Mouse (Mus musculus) thymus, postnatal 10 days (tissue): Measurements from ENCODE around the gene Fars2.
A peak's percentile ranks its signal among the peaks of the same experiment; 100 is the strongest.

Experiments
- DNase-seq, 2 experiments: peaks; one replicate each; pipeline ENCODE4 v3.0.0; 2021; ENCODE audit warnings: low spot score in 2 of 2

Fars2 gene

GRCm38 (mm10) chr13:36731016-36731930, 614.1 kb downstream of the Fars2 start:
- peak; percentile 20 to 47 for DNase-seq

- no peak for DNase-seq
These were observed 614.8 kb downstream of the Fars2 start for GRCm38 (mm10) chr13:36731931-36732461.

DNA sequence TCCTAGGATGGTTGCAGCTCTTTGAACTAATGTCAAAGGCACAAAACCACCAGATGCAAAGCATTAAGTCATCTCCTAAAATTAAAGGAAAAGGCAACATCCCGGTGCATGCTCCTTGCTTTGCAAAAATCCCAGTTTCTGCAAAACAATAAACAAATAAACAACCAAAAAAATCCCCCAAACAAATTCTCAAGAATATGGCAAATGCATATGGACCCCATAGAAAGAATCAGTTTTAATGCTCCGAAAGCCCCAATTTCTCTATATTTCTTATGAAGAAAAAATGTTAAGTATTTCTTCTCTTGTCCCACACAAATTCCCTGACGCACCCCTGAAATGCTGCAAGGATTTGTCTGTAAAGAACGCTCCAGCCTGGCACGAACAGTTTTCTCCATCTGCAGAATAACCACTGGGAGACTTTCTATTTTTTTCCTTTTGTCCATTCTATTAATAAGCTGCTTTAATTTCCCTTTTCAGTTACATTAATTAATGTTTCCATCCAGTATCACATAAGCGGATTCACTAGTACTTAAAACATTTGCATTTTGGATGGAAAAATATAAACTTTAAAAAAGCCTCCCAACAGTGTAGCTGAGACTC, 615.8 kb downstream of the Fars2 start:
- no peak for DNase-seq

GRCm38 (mm10) chr13:36733566-36733965, 616.4 kb downstream of the Fars2 start:
- DNase-seq: no peak

- no peak for DNase-seq
These were observed 616.9 kb downstream of the Fars2 start for GRCm38 (mm10) chr13:36733989-36734690.

GRCm38 (mm10) chr13:36734731-36735571, 617.7 kb downstream of the Fars2 start, which contains the start of gene Nrn1:
Nrn1 (minus strand) TSS chr13:36735131.
- no peak for DNase-seq

DNA sequence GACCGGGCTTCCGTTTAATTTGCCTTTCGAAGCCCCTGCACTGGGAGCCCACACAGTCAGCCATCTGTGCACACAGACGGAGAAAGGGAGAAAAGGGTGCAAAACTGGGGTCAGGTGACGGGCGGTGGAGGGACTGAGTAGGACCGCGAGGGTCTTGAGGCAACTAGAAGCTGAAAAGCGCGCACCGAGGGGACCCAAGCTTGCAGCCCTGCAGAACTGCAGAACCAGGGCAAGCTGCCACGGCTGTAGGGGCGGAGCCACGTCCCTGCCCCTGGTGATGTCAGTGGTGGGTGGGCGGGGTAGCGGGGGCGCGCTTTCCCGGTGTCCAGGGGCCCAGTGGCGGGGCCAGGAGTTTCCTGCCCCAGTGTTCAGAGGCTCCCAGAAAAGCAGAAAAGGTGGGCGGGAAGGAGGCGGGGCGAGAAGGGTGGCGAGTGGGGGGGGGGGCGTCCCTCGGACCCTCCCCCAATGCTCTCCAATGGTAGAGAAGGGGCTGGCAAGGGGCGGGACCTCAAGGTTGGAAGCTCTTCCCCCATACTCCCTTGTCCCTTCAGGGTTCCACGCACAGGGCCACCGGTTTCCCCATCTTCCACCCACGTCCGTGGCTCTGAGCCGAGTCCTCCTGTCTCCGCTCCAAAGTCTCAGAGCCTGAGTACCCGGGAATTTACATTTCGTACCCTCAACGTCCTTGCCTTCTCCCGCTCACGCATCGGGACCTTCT, 618.8 kb downstream of the Fars2 start:
- peak; percentile 31 to 34 for DNase-seq

- DNase-seq: no peak
These were observed 619.4 kb downstream of the Fars2 start for GRCm38 (mm10) chr13:36736619-36736996.

DNA sequence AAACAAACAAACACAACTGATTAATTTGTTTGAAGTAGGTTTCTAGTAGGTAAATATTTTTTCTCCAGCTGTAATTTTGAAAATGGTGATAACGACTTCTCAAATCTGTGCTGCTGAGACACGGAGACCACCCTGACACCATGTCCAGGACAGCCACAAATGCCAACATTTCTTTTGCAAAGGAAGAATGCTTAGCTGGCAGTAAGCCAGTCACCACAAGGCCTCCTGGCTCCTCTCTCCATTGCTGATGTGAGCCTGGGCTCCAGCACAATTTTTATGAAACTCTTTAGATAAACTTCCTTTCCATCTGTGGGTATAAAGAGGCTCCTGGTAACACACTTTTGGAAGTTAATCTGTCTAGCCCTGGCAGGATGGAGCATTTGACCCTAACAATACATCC, 632.8 kb downstream of the Fars2 start:
- no peak for DNase-seq

DNA sequence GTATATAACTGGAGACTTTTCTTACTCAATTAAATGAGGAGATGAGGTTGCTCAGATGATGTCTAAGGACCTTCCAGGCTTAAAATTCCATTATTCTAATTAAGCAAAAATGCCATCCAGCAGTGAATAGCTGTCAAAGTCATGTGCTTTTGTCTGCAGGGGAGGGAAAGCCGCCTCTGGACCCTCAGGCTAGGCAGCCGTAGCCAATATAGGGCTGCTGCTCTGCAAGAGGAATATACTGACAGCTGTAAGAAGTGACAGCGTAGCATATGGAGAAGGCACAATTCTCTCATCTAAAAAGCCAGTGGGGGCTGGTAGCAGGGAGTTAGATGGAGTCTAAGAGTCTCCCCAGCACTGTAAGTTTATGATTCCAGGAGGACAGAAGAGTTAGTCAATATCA, 634.6 kb downstream of the Fars2 start:
- no peak for DNase-seq

- DNase-seq: no peak
These were observed 649.6 kb downstream of the Fars2 start for GRCm38 (mm10) chr13:36766801-36767200.
